Mouse (Mus musculus) kidney, embryonic 14.5 days (tissue): ENCODE data around the gene Ubqln2. TPM values are rescaled to one million over a fixed set of nuclear protein-coding genes. Genes with fewer than 3 reads are reported as not detected.

ENCODE experiments used
- ATAC-seq: fragments of 200-750 bp; cut with Nextera tagmentation; 2 replicates; pipeline ENCODE4 v1.8.0; 2017; ENCODE audit warnings: moderate number of reproducible peaks, mild to moderate bottlenecking, moderate TSS enrichment, moderate library complexity; ENCODE audit not compliant: low FRiP score, low TSS enrichment
- H3K27ac ChIP-seq: fragments of 300-500 bp; sonication (generic); 2 replicates; pipeline ENCODE4 v1.5.1; 2014; ENCODE audit warnings: low read depth, mild to moderate bottlenecking, low read length, moderate library complexity, mixed read lengths
- H3K27me3 ChIP-seq: fragments of 300-500 bp; sonication (generic); 2 replicates; pipeline ENCODE4 v1.6.1; 2014; ENCODE audit warnings: mild to moderate bottlenecking, low read length; ENCODE audit not compliant: control insufficient read depth, insufficient read depth
- H3K36me3 ChIP-seq: fragments of 300-500 bp; sonication (generic); 2 replicates; pipeline ENCODE4 v1.6.1; 2014; ENCODE audit warnings: low read length, mixed read lengths; ENCODE audit not compliant: control insufficient read depth, insufficient read depth
- H3K4me1 ChIP-seq: fragments of 300-500 bp; sonication (generic); 2 replicates; pipeline ENCODE4 v1.6.1; 2014; ENCODE audit warnings: low read length, mixed read lengths; ENCODE audit not compliant: control insufficient read depth, insufficient read depth
- H3K4me2 ChIP-seq: fragments of 300-500 bp; sonication (generic); replicated peaks from 2 replicates; pipeline ENCODE4 v1.6.1; 2014; ENCODE audit warnings: low read depth, mild to moderate bottlenecking, low read length
- H3K4me3 ChIP-seq: fragments of 300-500 bp; sonication (generic); 2 replicates; pipeline ENCODE4 v1.5.1; 2014; ENCODE audit warnings: mild to moderate bottlenecking, low read length
- H3K9ac ChIP-seq: fragments of 300-500 bp; sonication (generic); 2 replicates; pipeline ENCODE4 v1.6.1; 2014; ENCODE audit warnings: low read depth, mild to moderate bottlenecking, low read length, moderate library complexity
- H3K9me3 ChIP-seq: fragments of 300-500 bp; sonication (generic); 2 replicates; pipeline ENCODE4 v1.6.1; 2016; ENCODE audit warnings: low read length; ENCODE audit not compliant: control insufficient read depth
- WGBS: fragments of 180-500 bp; shearing (Covaris S2); extraction: QIAGEN DNeasy Blood & Tissue Kit; methylation state at CpG from one replicate; pipeline ENCODE4 v1.1.7; 2014; 5-methylcytosine and 5-hydroxymethylcytosine counted together
- polyA plus RNA-seq: library from polyadenylated mRNA; unstranded; fragments of >200 nt; fragmentation: Nextera tagmentation; extraction: Ambion mirVana; gene quantifications from 2 replicates; pipeline ENCODE4 v1.2.1, GENCODE M21; 2014

Ubqln2 gene
- 35.6 and 37.0 TPM in 2 replicates for polyA plus RNA-seq

GRCm38 (mm10) chrX:153497688-153498516 lies at the start of gene Ubqln2:
Ubqln2 (plus strand) TSS chrX:153498227.
- WGBS = 20% methylated on average over 46 of the region's 76 CpGs
- Histone ChIP-seq H3K27me3 (no peaks in the 10 kb centered on the region), H3K4me3 (peak within 1 kb of the TSS; percentile 63), H3K4me1 (no peaks in the 10 kb centered on the region), H3K9me3 (no peaks in the 10 kb centered on the region), H3K9ac (peak within 1 kb of the TSS; percentile 78), H3K27ac (peak within 1 kb of the TSS; percentile 94), H3K36me3 (no peaks in the 10 kb centered on the region), H3K4me2 (peak within 1 kb of the TSS; percentile 72)
- ATAC-seq = peak; percentile 94

GRCm38 (mm10) chrX:153451946-153452345 lies 46.1 kb upstream of the Ubqln2 start:
- Histone ChIP-seq H3K9ac (no peak overlapping the region), H3K9me3 (no peaks in the 10 kb centered on the region), H3K4me1 (no peaks in the 10 kb centered on the region), H3K36me3 (no peaks in the 10 kb centered on the region), H3K4me3 (no peak overlapping the region), H3K4me2 (no peak overlapping the region), H3K27ac (no peak overlapping the region), H3K27me3 (no peaks in the 10 kb centered on the region)
- no peak for ATAC-seq
- WGBS = 59% methylated on average over 5 of the region's 5 CpGs

GRCm38 (mm10) chrX:153476760-153477248 lies 21.2 kb upstream of the Ubqln2 start:
- no peak for ATAC-seq
- WGBS = 77% methylated on average over 8 of the region's 8 CpGs
- H3K4me2 ChIP-seq = no peak overlapping the region

GRCm38 (mm10) chrX:153492326-153492725 lies 5.7 kb upstream of the Ubqln2 start:
- Histone ChIP-seq H3K27me3 (no peaks in the 10 kb centered on the region), H3K9ac (no peak overlapping the region), H3K4me2 (no peak overlapping the region), H3K9me3 (no peaks in the 10 kb centered on the region), H3K4me3 (no peak overlapping the region), H3K36me3 (no peaks in the 10 kb centered on the region), H3K4me1 (no peaks in the 10 kb centered on the region), H3K27ac (no peak overlapping the region)
- WGBS = 61% methylated on average over 3 of the region's 3 CpGs
- no peak for ATAC-seq

More at GRCm38 (mm10) chrX:153476760-153477248, 21.2 kb upstream of the Ubqln2 start:
- Histone ChIP-seq H3K9ac (no peak overlapping the region), H3K36me3 (no peaks in the 10 kb centered on the region), H3K27ac (no peak overlapping the region), H3K27me3 (no peaks in the 10 kb centered on the region), H3K4me1 (no peaks in the 10 kb centered on the region), H3K9me3 (no peaks in the 10 kb centered on the region), H3K4me3 (no peak overlapping the region)

- peak overlapping the region; percentile 94 for H3K27ac ChIP-seq
- peak; percentile 47 for ATAC-seq
- H3K27me3 ChIP-seq = no peaks in the 10 kb centered on the region
- H3K4me3 ChIP-seq = peak overlapping the region; percentile 63
- H3K4me1 ChIP-seq = no peaks in the 10 kb centered on the region
- peak overlapping the region; percentile 72 for H3K4me2 ChIP-seq
- no peaks in the 10 kb centered on the region for H3K9me3 ChIP-seq
- 22% methylated on average over 30 of the region's 30 CpGs for WGBS
- H3K36me3 ChIP-seq = no peaks in the 10 kb centered on the region
- peak overlapping the region; percentile 78 for H3K9ac ChIP-seq
Observed at GRCm38 (mm10) chrX:153498665-153499293, 752 bp downstream of the Ubqln2 start.

- no peaks in the 10 kb centered on the region for H3K4me1 ChIP-seq
- peak overlapping the region; percentile 72 for H3K4me2 ChIP-seq
- no peaks in the 10 kb centered on the region for H3K36me3 ChIP-seq
- WGBS = 35% methylated on average over 32 of the region's 32 CpGs
- H3K9ac ChIP-seq = peak overlapping the region; percentile 78
- peak overlapping the region; percentile 63 for H3K4me3 ChIP-seq
- H3K9me3 ChIP-seq = no peaks in the 10 kb centered on the region
- no peak for ATAC-seq
- no peaks in the 10 kb centered on the region for H3K27me3 ChIP-seq
- H3K27ac ChIP-seq = no peak overlapping the region
Observed at GRCm38 (mm10) chrX:153499294-153500046, 1.4 kb downstream of the Ubqln2 start.

GRCm38 (mm10) chrX:153500047-153500345 lies 2.0 kb downstream of the Ubqln2 start:
- H3K27me3 ChIP-seq = no peaks in the 10 kb centered on the region
- 23% methylated on average over 12 of the region's 12 CpGs for WGBS
- peak overlapping the region; percentile 78 for H3K9ac ChIP-seq
- H3K4me3 ChIP-seq = peak overlapping the region; percentile 63
- H3K4me1 ChIP-seq = no peaks in the 10 kb centered on the region
- H3K36me3 ChIP-seq = no peaks in the 10 kb centered on the region
- H3K27ac ChIP-seq = no peak overlapping the region
- ATAC-seq = no peak
- H3K9me3 ChIP-seq = no peaks in the 10 kb centered on the region
- peak overlapping the region; percentile 72 for H3K4me2 ChIP-seq

GRCm38 (mm10) chrX:153505954-153506353 lies 7.9 kb downstream of the Ubqln2 start:
- Histone ChIP-seq H3K27ac (no peak overlapping the region), H3K36me3 (no peaks in the 10 kb centered on the region), H3K4me1 (no peaks in the 10 kb centered on the region), H3K4me3 (no peak overlapping the region), H3K4me2 (no peak overlapping the region), H3K27me3 (no peaks in the 10 kb centered on the region), H3K9ac (no peak overlapping the region), H3K9me3 (no peaks in the 10 kb centered on the region)
- no peak for ATAC-seq
- 57% methylated on average over 9 of the region's 9 CpGs for WGBS
